18 mouse cellular contexts compared by ENCODE assay signal in genomic region chr11:21864516-21864915, GRCm38 (mm10).
A peak's percentile ranks its signal among the peaks of the same experiment; 100 is the strongest.
DNase-seq lines count a peak whose midpoint lies in the region; ATAC-seq and TF ChIP-seq lines count a peak whose summit lies in the region.
"Had no signal": no experiment of that assay in that cellular context is flagged by ENCODE, and none has a peak within 500 bp of the region (broad histone marks: within the 10 kb centered on the region; RNA-seq: fewer than 3 reads in every experiment).

No protein-coding gene starts in this region.

- H3K9ac ChIP-seq in forebrain, postnatal 0 days = no peak overlapping the region
- no peak overlapping the region for H3K9ac ChIP-seq in forebrain, embryonic 13.5 days
- no peak overlapping the region for H3K9ac ChIP-seq in limb, embryonic 11.5 days (ENCODE audit: low read length)
- H3K9ac ChIP-seq: hindbrain, embryonic 15.5 days; liver, embryonic 13.5 days; lung, embryonic 15.5 days had no signal

- H3K27ac ChIP-seq in forebrain, embryonic 10.5 days = peak overlapping the region; percentile 74
- H3K27ac ChIP-seq in forebrain, postnatal 0 days (ENCODE audit: low read depth, low read length) = no peak overlapping the region
- H3K27ac ChIP-seq in forebrain, embryonic 13.5 days = peak overlapping the region; percentile 15
- no peak overlapping the region; the same call in 1 of the 2 replicates for H3K27ac ChIP-seq in limb, embryonic 11.5 days (replicated peaks; ENCODE audit: low read depth, low read length)
- H3K27ac ChIP-seq: hindbrain, embryonic 15.5 days; kidney, postnatal 0 days; liver, embryonic 13.5 days; lung, embryonic 15.5 days; macrophage had no signal

- no peak for DNase-seq in forebrain, embryonic 10.5 days (ENCODE audit: extremely low spot score, low spot score)
- no peak for DNase-seq in forebrain, postnatal 0 days
- DNase-seq in brain, embryonic 14.5 days (ENCODE audit: low read depth) = peak; percentile 76
- peak; percentile 26 for DNase-seq in limb, embryonic 11.5 days (ENCODE audit: low spot score)
- DNase-seq in T-cell, adult 2 months (ENCODE audit: low spot score) = no peak
- DNase-seq in heart, adult 18-20 months = no peak
- DNase-seq in urinary bladder, postnatal 25 days (ENCODE audit: low spot score) = no peak
- DNase-seq: cerebellum, adult 18-20 months; heart, adult 11 months; kidney, adult 11 months; liver, embryonic 13.5 days had no signal

- H3K27me3 ChIP-seq in forebrain, embryonic 10.5 days (ENCODE audit: poor library complexity, severe bottlenecking) = no peaks in the 10 kb centered on the region
- no peaks in the 10 kb centered on the region for H3K27me3 ChIP-seq in forebrain, postnatal 0 days (ENCODE audit: insufficient read depth, low read length)
- H3K27me3 ChIP-seq in forebrain, embryonic 13.5 days = no peaks in the 10 kb centered on the region
- H3K27me3 ChIP-seq in limb, embryonic 11.5 days (ENCODE audit: control insufficient read depth, insufficient read depth, low read length) = no peaks in the 10 kb centered on the region
- H3K27me3 ChIP-seq: CH12.LX; hindbrain, embryonic 15.5 days; liver, embryonic 13.5 days; lung, embryonic 15.5 days had no signal

- 75% methylated on average over 6 of the region's 6 CpGs for WGBS in forebrain, embryonic 10.5 days
- 38% methylated on average over 6 of the region's 6 CpGs for WGBS in forebrain, postnatal 0 days
- WGBS in forebrain, embryonic 13.5 days = 35% methylated on average over 6 of the region's 6 CpGs
- 47% methylated on average over 6 of the region's 6 CpGs for WGBS in limb, embryonic 11.5 days

- H3K4me1 ChIP-seq in forebrain, embryonic 10.5 days = peaks cover 24% of the 10 kb centered on the region
- no peaks in the 10 kb centered on the region for H3K4me1 ChIP-seq in forebrain, postnatal 0 days (ENCODE audit: insufficient read depth)
- peaks cover 15% of the 10 kb centered on the region for H3K4me1 ChIP-seq in forebrain, embryonic 13.5 days
- H3K4me1 ChIP-seq in limb, embryonic 11.5 days (ENCODE audit: control insufficient read depth, insufficient read depth, low read length) = 0 out of 2 replicates have a peak, but pooled peaks cover 3% of the 10 kb centered on the region
- H3K4me1 ChIP-seq: hindbrain, embryonic 15.5 days; liver, embryonic 13.5 days; lung, embryonic 15.5 days had no signal

- TF ChIP-seq CTCF in forebrain, postnatal 0 days (IDR thresholded peaks at IDR 0.05; ENCODE audit: low read depth) = no peak
- no peak for TF ChIP-seq CTCF in brain, embryonic 14.5 days (IDR thresholded peaks at IDR 0.05; ENCODE audit: borderline replicate concordance, extremely low read depth, insufficient read depth, insufficient read length)

- H3K4me2 ChIP-seq in forebrain, postnatal 0 days (ENCODE audit: low read depth) = no peak overlapping the region
- H3K4me2 ChIP-seq in forebrain, embryonic 13.5 days = no peak overlapping the region
- H3K4me2 ChIP-seq in limb, embryonic 11.5 days (ENCODE audit: low read depth, severe bottlenecking) = no peak overlapping the region
- H3K4me2 ChIP-seq: hindbrain, embryonic 15.5 days; liver, embryonic 13.5 days; lung, embryonic 15.5 days had no signal

- no peak overlapping the region for H3K4me3 ChIP-seq in forebrain, embryonic 10.5 days
- no peak overlapping the region for H3K4me3 ChIP-seq in forebrain, postnatal 0 days (ENCODE audit: low read depth, low read length)
- H3K4me3 ChIP-seq in forebrain, embryonic 13.5 days = no peak overlapping the region
- H3K4me3 ChIP-seq in limb, embryonic 11.5 days (ENCODE audit: low read depth, low read length) = no peak overlapping the region
- H3K4me3 ChIP-seq: erythroblast, embryonic 14.5 days; hindbrain, embryonic 15.5 days; liver, embryonic 13.5 days; lung, embryonic 15.5 days had no signal

- TF ChIP-seq POLR2A in brain, embryonic 14.5 days (IDR thresholded peaks at IDR 0.05; ENCODE audit: borderline replicate concordance, extremely low read depth, insufficient read depth, insufficient read length, poor library complexity, severe bottlenecking) = no peak

- no peaks in the 10 kb centered on the region for H3K36me3 ChIP-seq in forebrain, embryonic 10.5 days (replicated peaks)
- H3K36me3 ChIP-seq in forebrain, postnatal 0 days (ENCODE audit: insufficient read depth) = no peaks in the 10 kb centered on the region
- no peaks in the 10 kb centered on the region for H3K36me3 ChIP-seq in forebrain, embryonic 13.5 days (ENCODE audit: poor library complexity, severe bottlenecking)
- no peaks in the 10 kb centered on the region for H3K36me3 ChIP-seq in limb, embryonic 11.5 days (ENCODE audit: control insufficient read depth, insufficient read depth, low read length)
- H3K36me3 ChIP-seq: hindbrain, embryonic 15.5 days; liver, embryonic 13.5 days; lung, embryonic 15.5 days had no signal

- no peaks in the 10 kb centered on the region; the same call in 1 of the 2 replicates for H3K9me3 ChIP-seq in forebrain, embryonic 10.5 days
- 0 out of 2 replicates have a peak, but pooled peaks cover 3% of the 10 kb centered on the region for H3K9me3 ChIP-seq in forebrain, postnatal 0 days (ENCODE audit: low read length)
- H3K9me3 ChIP-seq in forebrain, embryonic 13.5 days (replicated peaks) = 0 out of 2 replicates have a peak, but pooled peaks cover 4% of the 10 kb centered on the region
- H3K9me3 ChIP-seq in limb, embryonic 11.5 days (ENCODE audit: control insufficient read depth, low read length) = no peaks in the 10 kb centered on the region
- H3K9me3 ChIP-seq: hindbrain, embryonic 15.5 days; liver, embryonic 13.5 days; lung, embryonic 15.5 days had no signal

- ATAC-seq in forebrain, postnatal 0 days = no peak
- ATAC-seq in forebrain, embryonic 13.5 days = peak; percentile 57
- ATAC-seq in limb, embryonic 11.5 days (ENCODE audit: insufficient number of reproducible peaks, low FRiP score, low TSS enrichment, low read depth) = no peak

Comparison
In these comparisons a context has a peak if more than half of its experiments do, and no peak if none do; other contexts are left out.
1. H3K27ac ChIP-seq: peak in forebrain, embryonic 10.5 days (single experiment) and forebrain, embryonic 13.5 days (single experiment); none in forebrain, postnatal 0 days (single experiment) and limb, embryonic 11.5 days (single experiment).
2. DNase-seq: peak in brain, embryonic 14.5 days (single experiment) and limb, embryonic 11.5 days (single experiment); none in forebrain, embryonic 10.5 days (single experiment), forebrain, postnatal 0 days (single experiment), T-cell, adult 2 months (single experiment), heart, adult 18-20 months (0 of 2) and urinary bladder, postnatal 25 days (single experiment).